Mouse (Mus musculus) embryonic facial prominence, embryonic 14.5 days (tissue): ENCODE data around the gene Gm29582. TPM values are rescaled to one million over a fixed set of nuclear protein-coding genes. Genes with fewer than 3 reads are reported as not detected.
"Not testable (repeated sequence)": the region's sequence is repeated elsewhere in the genome, so short reads cannot be mapped to it uniquely, and the experiment has no call there.

Source experiments
- ATAC-seq: fragments of 200-750 bp; cut with Nextera tagmentation; 2 replicates; pipeline ENCODE4 v1.8.0; 2017; ENCODE audit warnings: low read depth, moderate number of reproducible peaks, moderate TSS enrichment
- DNase-seq: peaks from one replicate; pipeline ENCODE4 v3.0.0-alpha.2; 2015; ENCODE audit warnings: low spot score
- H3K27ac ChIP-seq: fragments of 300-500 bp; sonication (generic); replicated peaks from 2 replicates; pipeline ENCODE4 v1.5.1; 2014; ENCODE audit warnings: low read depth, mild to moderate bottlenecking, low read length, moderate library complexity
- H3K27me3 ChIP-seq: fragments of 300-500 bp; sonication (generic); replicated peaks from 2 replicates; pipeline ENCODE4 v1.6.1; 2014; ENCODE audit warnings: low read length; ENCODE audit not compliant: control insufficient read depth, insufficient read depth
- H3K36me3 ChIP-seq: fragments of 300-500 bp; sonication (generic); 2 replicates; pipeline ENCODE4 v1.6.1; 2014; ENCODE audit warnings: low read length, mixed read lengths; ENCODE audit not compliant: control insufficient read depth, insufficient read depth
- H3K4me1 ChIP-seq: fragments of 300-500 bp; sonication (generic); 2 replicates; pipeline ENCODE4 v1.6.1; 2014; ENCODE audit warnings: antibody characterized with exemption, low read length; ENCODE audit not compliant: control insufficient read depth, insufficient read depth
- H3K4me2 ChIP-seq: fragments of 300-500 bp; sonication (generic); 2 replicates; pipeline ENCODE4 v1.6.1; 2014; ENCODE audit warnings: low read depth, mild to moderate bottlenecking, low read length, moderate library complexity, mixed read lengths
- H3K4me3 ChIP-seq: fragments of 300-500 bp; sonication (generic); 2 replicates; pipeline ENCODE4 v1.5.1; 2014; ENCODE audit warnings: low read depth, mild to moderate bottlenecking, low read length
- H3K9ac ChIP-seq: fragments of 300-500 bp; sonication (generic); 2 replicates; pipeline ENCODE4 v1.6.1; 2014; ENCODE audit warnings: low read depth, mild to moderate bottlenecking, low read length, moderate library complexity, mixed read lengths
- H3K9me3 ChIP-seq: fragments of 300-500 bp; sonication (generic); 2 replicates; pipeline ENCODE4 v1.6.1; 2016; ENCODE audit warnings: low read length; ENCODE audit not compliant: control insufficient read depth
- WGBS: fragments of 180-500 bp; shearing (Covaris S2); extraction: QIAGEN DNeasy Blood & Tissue Kit; methylation state at CpG from one replicate; pipeline ENCODE4 v1.1.7; 2014; 5-methylcytosine and 5-hydroxymethylcytosine counted together
- polyA plus RNA-seq: library from polyadenylated mRNA; unstranded; fragments of >200 nt; fragmentation: Nextera tagmentation; extraction: Ambion mirVana; gene quantifications from 2 replicates; pipeline ENCODE4 v1.2.1, GENCODE M21; 2014

The Gm29582 gene
- not detected in 2 replicates for polyA plus RNA-seq

GRCm38 (mm10) chrY:30738461-30738860, at the start of gene Gm29582:
Gene Gm29582, minus strand, starts transcription at chrY:30738561.
- H3K36me3 ChIP-seq, H3K27me3 ChIP-seq, DNase-seq, H3K9ac ChIP-seq, H3K27ac ChIP-seq, H3K4me3 ChIP-seq, H3K4me1 ChIP-seq, H3K4me2 ChIP-seq, ATAC-seq, H3K9me3 ChIP-seq: not testable (repeated sequence)
- WGBS = no CpG with 5 or more reads among the region's 8 CpGs
